Mouse (Mus musculus) liver, embryonic 11.5 days (tissue): ENCODE measurements around the gene Lamtor3. TPM values are rescaled to one million over a fixed set of nuclear protein-coding genes. Genes with fewer than 3 reads are reported as not detected.
"Not testable (repeated sequence)": the region's sequence is repeated elsewhere in the genome, so short reads cannot be mapped to it uniquely, and the experiment has no call there.

ENCODE experiments used
- ATAC-seq: fragments of 200-750 bp; cut with Nextera tagmentation; replicated peaks from 2 replicates; pipeline ENCODE4 v1.8.0; 2017; ENCODE audit warnings: moderate number of reproducible peaks, mild to moderate bottlenecking, moderate TSS enrichment, moderate library complexity; ENCODE audit not compliant: low FRiP score
- DNase-seq: peaks from one replicate; pipeline ENCODE4 v3.0.0-alpha.2; 2017; ENCODE audit warnings: low spot score
- H3K27ac ChIP-seq: fragments of 300-500 bp; sonication (generic); 2 replicates; pipeline ENCODE4 v1.5.1; 2014; ENCODE audit warnings: mild to moderate bottlenecking, low read depth, low read length, control low read depth
- H3K27me3 ChIP-seq: fragments of 300-500 bp; sonication (generic); replicated peaks from 2 replicates; pipeline ENCODE4 v1.6.1; 2014; ENCODE audit warnings: low read length, mixed read lengths; ENCODE audit not compliant: control insufficient read depth, insufficient read depth
- H3K36me3 ChIP-seq: fragments of 300-500 bp; sonication (generic); 2 replicates; pipeline ENCODE4 v1.6.1; 2014; ENCODE audit warnings: mild to moderate bottlenecking, low read length, moderate library complexity, mixed read lengths; ENCODE audit not compliant: control insufficient read depth, insufficient read depth
- H3K4me1 ChIP-seq: fragments of 300-500 bp; sonication (generic); replicated peaks from 2 replicates; pipeline ENCODE4 v1.6.1; 2014; ENCODE audit warnings: low read length, mixed read lengths; ENCODE audit not compliant: control insufficient read depth, insufficient read depth
- H3K4me2 ChIP-seq: fragments of 300-500 bp; sonication (generic); 2 replicates; pipeline ENCODE4 v1.6.1; 2014; ENCODE audit warnings: mild to moderate bottlenecking, control low read depth, moderate library complexity
- H3K4me3 ChIP-seq: fragments of 300-500 bp; sonication (generic); 2 replicates; pipeline ENCODE4 v1.5.1; 2014; ENCODE audit warnings: low read depth, low read length, control low read depth
- H3K9ac ChIP-seq: fragments of 300-500 bp; sonication (generic); 2 replicates; pipeline ENCODE4 v1.6.1; 2014; ENCODE audit warnings: low read depth, low read length, control low read depth
- H3K9me3 ChIP-seq: fragments of 300-500 bp; sonication (generic); 2 replicates; pipeline ENCODE4 v1.6.1; 2016; ENCODE audit warnings: low read length, inconsistent platforms, mixed read lengths; ENCODE audit not compliant: control insufficient read depth
- WGBS: fragments of 180-500 bp; shearing (Covaris S2); extraction: QIAGEN DNeasy Blood & Tissue Kit; methylation state at CpG from one replicate; pipeline ENCODE4 v1.1.7; 2014; 5-methylcytosine and 5-hydroxymethylcytosine counted together
- polyA plus RNA-seq: library from polyadenylated mRNA; unstranded; fragments of >200 nt; fragmentation: Nextera tagmentation; extraction: Ambion mirVana; gene quantifications from 2 replicates; pipeline ENCODE4 v1.2.1, GENCODE M21; 2014

Lamtor3 gene
- polyA plus RNA-seq, 1 experiment from 2014 or later: 105 TPM

DNA sequence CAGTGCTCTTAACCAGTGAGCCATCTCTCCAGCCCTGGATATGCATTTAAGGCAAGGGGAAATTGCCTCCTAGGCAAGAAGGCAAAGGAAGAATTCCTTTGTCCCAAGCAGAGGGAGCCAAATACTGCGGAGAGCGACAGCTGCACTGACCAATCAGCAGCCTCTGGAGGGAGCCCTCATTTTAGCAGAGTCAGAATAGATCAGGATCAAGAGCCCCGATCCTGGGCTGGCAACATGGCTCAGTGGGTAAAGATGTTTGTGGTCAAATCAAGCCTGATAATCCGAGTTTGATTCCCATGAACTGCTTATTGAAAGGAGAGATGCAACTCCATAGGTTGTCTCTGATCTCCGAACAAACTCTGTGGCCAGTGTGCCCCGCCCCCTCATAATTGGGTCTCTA is 20.3 kb downstream of the Lamtor3 start:
- Histone ChIP-seq H3K4me3 (no peak overlapping the region), H3K27ac (no peak overlapping the region), H3K9ac (no peak overlapping the region), H3K4me1 (peaks cover 25% of the 10 kb centered on the region), H3K27me3 (no peaks in the 10 kb centered on the region), H3K36me3 (peaks cover 3% of the 10 kb centered on the region; the same call in 1 of the 2 replicates), H3K4me2 (peak overlapping the region; percentile 13; the same call in 1 of the 2 replicates), H3K9me3 (no peaks in the 10 kb centered on the region)
- 0 out of 2 replicates have a peak, but pooled peaks have one; percentile 41 for ATAC-seq
- no peak for DNase-seq
- WGBS: 54% methylated on average over 6 of the region's 6 CpGs

DNA sequence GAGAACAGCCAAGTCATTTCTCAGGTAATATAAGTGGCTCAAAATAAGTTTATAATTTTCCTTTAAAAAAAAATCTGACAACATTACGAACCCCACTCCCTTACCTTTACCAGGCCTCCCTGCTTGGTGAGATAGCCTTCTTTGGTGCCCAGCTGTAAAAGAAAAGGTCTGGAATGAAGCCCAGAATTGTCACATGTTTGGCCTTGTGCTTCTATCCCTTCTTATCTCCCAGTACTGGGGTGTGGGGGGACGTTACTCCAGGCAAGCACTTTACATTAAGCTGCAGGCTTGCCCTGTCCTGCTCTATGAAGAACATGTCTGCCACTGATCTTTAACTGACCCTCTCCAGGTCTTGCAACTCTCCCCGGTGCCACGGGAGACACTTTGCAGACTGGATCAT is 22.5 kb downstream of the Lamtor3 start:
- WGBS: 43% methylated on average over 4 of the region's 4 CpGs

DNA sequence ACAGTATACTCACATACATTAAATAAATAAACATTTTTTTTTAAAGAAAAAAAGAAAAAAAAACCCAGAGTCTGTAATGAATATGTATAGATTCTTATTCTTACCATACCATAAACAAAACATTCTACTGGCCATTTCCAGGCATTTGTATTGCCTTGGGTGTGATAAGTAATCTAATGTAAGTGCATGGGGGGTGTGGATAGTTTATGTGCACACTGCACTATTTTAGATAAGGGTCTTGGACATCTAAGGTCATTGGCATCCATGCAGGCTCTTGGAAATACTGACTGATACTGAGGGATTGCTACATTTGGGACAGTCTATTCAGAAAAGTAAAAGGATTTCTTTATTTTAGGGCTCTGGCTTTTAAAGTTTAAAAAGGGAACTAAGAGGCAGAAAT is 23.2 kb downstream of the Lamtor3 start:
- DNase-seq (no peak), ATAC-seq (peak; percentile 52; the same call in 1 of the 2 replicates)
- Histone ChIP-seq H3K36me3 (no peaks in the 10 kb centered on the region), H3K4me2 (no peak overlapping the region; the same call in 1 of the 2 replicates), H3K9me3 (no peaks in the 10 kb centered on the region), H3K9ac (no peak overlapping the region), H3K4me1 (peaks cover 36% of the 10 kb centered on the region), H3K27me3 (no peaks in the 10 kb centered on the region), H3K27ac (no peak overlapping the region), H3K4me3 (no peak overlapping the region)

More for the DNA sequence above, 22.5 kb downstream of the Lamtor3 start:
- DNase-seq (no peak), ATAC-seq (peak; percentile 75)
- no peaks in the 10 kb centered on the region for H3K27me3 ChIP-seq
- H3K9me3 ChIP-seq: no peaks in the 10 kb centered on the region
- no peak overlapping the region for H3K9ac ChIP-seq
- H3K4me2 ChIP-seq: peak overlapping the region; percentile 21; the same call in 1 of the 2 replicates
- no peaks in the 10 kb centered on the region for H3K36me3 ChIP-seq
- peaks cover 36% of the 10 kb centered on the region for H3K4me1 ChIP-seq
- H3K4me3 ChIP-seq: no peak overlapping the region
- H3K27ac ChIP-seq: peak overlapping the region; percentile 3; the same call in 1 of the 2 replicates

DNA sequence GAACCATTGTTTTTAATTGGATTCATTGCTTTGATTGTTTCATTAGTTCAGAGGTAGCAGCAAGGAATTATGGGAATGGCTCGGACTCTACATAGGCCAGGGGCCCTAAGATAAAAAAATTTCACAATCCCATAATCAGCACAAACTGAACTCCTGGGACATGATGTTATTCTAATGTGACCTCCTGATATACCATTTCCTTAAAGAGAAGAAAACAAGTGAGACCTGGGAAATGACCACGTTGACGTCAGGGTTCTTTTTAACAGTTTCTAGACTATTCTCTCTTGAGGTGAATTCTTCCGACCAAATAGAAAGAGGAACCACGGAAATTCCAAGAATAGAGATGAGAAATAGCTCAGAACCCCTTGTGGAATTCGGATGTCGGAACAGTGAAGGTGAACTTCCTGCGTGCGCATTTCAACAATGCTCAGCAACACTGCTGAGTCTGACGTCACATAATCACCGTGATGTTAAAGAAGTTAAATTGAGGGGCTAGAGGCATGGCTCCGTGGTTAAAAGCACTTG is 23.9 kb downstream of the Lamtor3 start:
- H3K9me3 ChIP-seq: no peaks in the 10 kb centered on the region
- peaks cover 36% of the 10 kb centered on the region for H3K4me1 ChIP-seq
- H3K4me2 ChIP-seq: no peak overlapping the region
- no peak overlapping the region for H3K27ac ChIP-seq
- H3K36me3 ChIP-seq: no peaks in the 10 kb centered on the region
- ATAC-seq: no peak
- no peak for DNase-seq
- H3K9ac ChIP-seq: no peak overlapping the region
- 77% methylated on average over 12 of the region's 12 CpGs for WGBS
- no peaks in the 10 kb centered on the region for H3K27me3 ChIP-seq
- no peak overlapping the region for H3K4me3 ChIP-seq

DNA sequence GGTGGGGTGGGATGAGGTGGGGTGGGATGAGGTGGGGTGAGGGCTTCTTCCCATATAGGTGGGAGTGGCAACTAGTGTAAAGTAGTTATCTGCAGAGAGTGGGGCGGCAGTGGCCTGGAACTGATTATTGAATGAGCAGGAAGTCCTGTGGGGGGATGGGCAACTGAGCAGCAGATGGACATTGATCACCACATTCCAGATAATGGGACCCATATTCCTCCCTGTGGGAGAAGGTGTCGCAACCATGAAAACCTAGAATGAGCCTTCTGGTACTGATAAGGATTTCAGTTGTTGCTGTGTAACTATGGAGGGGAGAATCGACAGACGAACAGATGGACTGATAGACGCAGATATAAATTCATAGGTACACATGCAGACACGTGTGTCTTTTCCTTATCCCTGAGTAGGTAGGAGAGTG is 25.4 kb downstream of the Lamtor3 start:
- H3K4me2 ChIP-seq: 0 out of 2 replicates have a peak overlapping the region, but pooled peaks have one; percentile 11
- DNase-seq (no peak), ATAC-seq (peak; percentile 54)
- H3K4me1 ChIP-seq: peaks cover 43% of the 10 kb centered on the region
- no peaks in the 10 kb centered on the region for H3K9me3 ChIP-seq
- WGBS: 32% methylated on average over 6 of the region's 6 CpGs
- H3K9ac ChIP-seq: no peak overlapping the region
- no peak overlapping the region for H3K4me3 ChIP-seq
- H3K27me3 ChIP-seq: no peaks in the 10 kb centered on the region
- 0 out of 2 replicates have a peak overlapping the region, but pooled peaks have one; percentile 19 for H3K27ac ChIP-seq
- no peaks in the 10 kb centered on the region for H3K36me3 ChIP-seq

DNA sequence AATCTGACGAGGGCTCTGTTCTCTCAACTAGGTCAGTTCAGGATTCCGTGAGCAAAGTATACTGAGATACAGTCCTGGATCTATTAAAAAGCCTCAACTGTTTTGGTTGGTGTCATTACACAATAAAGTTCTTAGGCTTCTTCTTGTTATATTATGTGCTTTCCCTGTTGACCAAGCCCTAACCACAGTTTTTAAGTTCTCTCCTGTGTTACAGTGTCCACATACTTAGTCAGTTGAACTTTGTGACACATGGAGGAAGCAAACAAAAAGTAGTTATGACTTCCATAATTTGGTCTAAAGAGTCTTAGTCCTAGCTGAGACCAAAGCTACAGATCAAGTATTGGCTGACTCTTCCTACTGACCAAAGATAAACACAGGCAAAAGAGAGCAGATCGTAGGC is 28.5 kb downstream of the Lamtor3 start:
- no peak overlapping the region for H3K4me3 ChIP-seq
- 74% methylated on average over 3 of the region's 3 CpGs for WGBS
- H3K4me1 ChIP-seq: peaks cover 48% of the 10 kb centered on the region
- H3K36me3 ChIP-seq: no peaks in the 10 kb centered on the region
- no peaks in the 10 kb centered on the region for H3K9me3 ChIP-seq
- ATAC-seq (no peak), DNase-seq (no peak)
- no peaks in the 10 kb centered on the region for H3K27me3 ChIP-seq
- H3K27ac ChIP-seq: no peak overlapping the region
- no peak overlapping the region for H3K9ac ChIP-seq
- H3K4me2 ChIP-seq: no peak overlapping the region

DNA sequence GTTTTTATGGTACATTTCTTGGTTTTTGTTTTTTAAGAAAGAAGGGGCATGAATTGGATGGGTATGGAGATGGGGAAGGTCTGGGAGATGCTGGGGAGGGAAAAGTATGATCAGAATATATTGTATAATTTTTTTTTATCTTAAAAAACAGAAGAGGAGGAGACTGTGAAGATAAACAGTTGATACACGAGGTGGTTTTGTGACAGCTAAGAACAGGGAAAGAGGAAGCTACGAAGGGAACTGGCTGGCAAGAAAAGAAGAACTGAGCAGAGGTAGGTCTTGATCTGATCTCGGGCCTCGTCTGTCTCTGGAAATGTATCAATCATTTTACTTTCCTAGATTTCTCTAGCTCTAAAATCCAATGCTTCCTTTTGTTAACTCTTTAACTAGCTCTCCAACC is 29.2 kb downstream of the Lamtor3 start:
- DNase-seq (no peak), ATAC-seq (no peak)
- 35% methylated on average over 4 of the region's 4 CpGs for WGBS
- H3K27ac ChIP-seq: no peak overlapping the region
- peaks cover 51% of the 10 kb centered on the region for H3K4me1 ChIP-seq
- no peaks in the 10 kb centered on the region for H3K27me3 ChIP-seq
- H3K9me3 ChIP-seq: no peaks in the 10 kb centered on the region
- no peak overlapping the region for H3K4me2 ChIP-seq
- no peaks in the 10 kb centered on the region for H3K36me3 ChIP-seq
- H3K4me3 ChIP-seq: no peak overlapping the region
- no peak overlapping the region for H3K9ac ChIP-seq

DNA sequence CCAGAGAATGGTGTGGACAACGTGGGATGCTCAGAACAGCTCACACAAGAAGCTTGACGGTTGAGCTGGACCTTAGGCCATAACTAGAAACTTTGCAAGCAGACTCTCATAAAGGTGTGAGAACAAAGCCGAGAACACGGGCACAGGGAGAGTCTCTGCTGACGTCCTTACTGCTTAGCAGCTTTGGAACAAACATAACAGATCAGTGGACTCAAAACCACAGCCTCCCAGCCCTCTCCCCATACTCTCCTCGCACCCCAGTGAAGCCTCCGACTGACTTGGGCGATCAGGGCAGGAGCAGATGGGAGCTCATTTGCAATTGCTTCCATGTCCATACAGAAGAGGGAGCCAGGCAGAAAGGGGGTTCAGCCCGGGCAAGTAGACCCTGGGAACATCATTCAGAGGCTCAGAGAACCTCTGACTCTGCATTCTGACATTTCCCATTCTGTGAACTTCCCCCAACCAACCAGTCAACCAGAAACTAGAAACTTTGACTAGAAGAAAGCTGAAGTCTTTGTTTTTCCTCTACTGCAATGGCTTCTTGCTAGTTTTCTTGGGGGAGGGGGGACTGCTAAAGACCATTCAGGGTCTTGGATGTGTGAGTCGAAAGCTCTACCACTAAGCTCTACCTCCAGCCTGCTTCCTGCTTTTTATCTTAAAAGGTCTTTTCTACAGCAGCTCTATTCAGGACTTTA is 32.0 kb downstream of the Lamtor3 start:
- H3K4me1 ChIP-seq: peaks cover 61% of the 10 kb centered on the region

DNA sequence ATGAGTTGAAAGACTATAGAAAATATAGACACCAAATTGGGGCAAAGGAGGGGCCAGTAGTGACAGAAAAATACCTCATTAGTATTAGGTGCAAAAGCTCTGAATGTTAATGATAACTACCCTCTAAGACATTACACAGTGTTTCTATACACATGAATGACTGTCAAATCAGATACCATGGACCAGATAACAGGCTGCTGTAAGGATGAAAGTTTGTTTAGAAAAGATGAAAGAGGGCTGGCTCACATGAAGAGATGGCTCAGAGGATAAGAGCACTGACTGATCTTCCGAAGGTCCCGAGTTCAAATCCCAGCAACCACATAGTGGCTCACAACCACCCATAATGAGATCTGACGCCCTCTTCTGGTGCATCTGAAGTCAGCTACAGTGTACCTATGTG is 33.0 kb downstream of the Lamtor3 start:
- not testable (repeated sequence) for H3K4me3 ChIP-seq, H3K9ac ChIP-seq, H3K4me2 ChIP-seq, H3K9me3 ChIP-seq, H3K36me3 ChIP-seq, ATAC-seq, H3K27me3 ChIP-seq, DNase-seq
- peak overlapping the region; percentile 88; the same call in 1 of the 2 replicates for H3K27ac ChIP-seq
- H3K4me1 ChIP-seq: peaks cover 70% of the 10 kb centered on the region
- WGBS: 73% methylated on average over 3 of the region's 3 CpGs

More for the DNA sequence above, 32.0 kb downstream of the Lamtor3 start:
- Histone ChIP-seq H3K9ac (no peak overlapping the region), H3K27me3 (no peaks in the 10 kb centered on the region), H3K4me3 (no peak overlapping the region), H3K36me3 (no peaks in the 10 kb centered on the region), H3K27ac (no peak overlapping the region), H3K4me2 (no peak overlapping the region), H3K9me3 (no peaks in the 10 kb centered on the region)
- no peak for ATAC-seq
- WGBS: 66% methylated on average over 10 of the region's 10 CpGs
- DNase-seq: no peak
